Mouse (Mus musculus) midbrain, embryonic 11.5 days (tissue): ENCODE results near the gene Map3k13. TPM values are rescaled to one million over a fixed set of nuclear protein-coding genes. Genes with fewer than 3 reads are reported as not detected.

Experiments used
- ATAC-seq: fragments of 200-750 bp; cut with Nextera tagmentation; 2 replicates; pipeline ENCODE4 v1.8.0; 2017; ENCODE audit warnings: moderate TSS enrichment, moderate library complexity; ENCODE audit not compliant: low FRiP score
- DNase-seq: peaks from one replicate; pipeline ENCODE4 v3.0.0; 2015; ENCODE audit warnings: low spot score; ENCODE audit errors: missing footprints
- H3K27ac ChIP-seq: fragments of 300-500 bp; sonication (generic); 2 replicates; pipeline ENCODE4 v1.5.1; 2014; ENCODE audit warnings: low read depth, low read length
- H3K27me3 ChIP-seq: fragments of 300-500 bp; sonication (generic); 2 replicates; pipeline ENCODE4 v1.6.1; 2014; ENCODE audit warnings: mild to moderate bottlenecking, low read length, moderate library complexity, mixed read lengths; ENCODE audit not compliant: control insufficient read depth, insufficient read depth
- H3K36me3 ChIP-seq: fragments of 300-500 bp; sonication (generic); 2 replicates; pipeline ENCODE4 v1.6.1; 2014; ENCODE audit warnings: mild to moderate bottlenecking, low read length, moderate library complexity, mixed read lengths; ENCODE audit not compliant: control insufficient read depth, insufficient read depth
- H3K4me1 ChIP-seq: fragments of 300-500 bp; sonication (generic); 2 replicates; pipeline ENCODE4 v1.6.1; 2014; ENCODE audit warnings: low read length; ENCODE audit not compliant: control insufficient read depth, insufficient read depth
- H3K4me2 ChIP-seq: fragments of 300-500 bp; sonication (generic); 2 replicates; pipeline ENCODE4 v1.6.1; 2014; ENCODE audit warnings: mild to moderate bottlenecking, moderate library complexity
- H3K4me3 ChIP-seq: fragments of 300-500 bp; sonication (generic); 2 replicates; pipeline ENCODE4 v1.5.1; 2014; ENCODE audit warnings: low read depth, low read length
- H3K9ac ChIP-seq: fragments of 300-500 bp; sonication (generic); 2 replicates; pipeline ENCODE4 v1.6.1; 2014; ENCODE audit warnings: low read length
- H3K9me3 ChIP-seq: fragments of 300-500 bp; sonication (generic); 2 replicates; pipeline ENCODE4 v1.6.1; 2016; ENCODE audit warnings: low read length; ENCODE audit not compliant: control insufficient read depth
- WGBS: fragments of 180-500 bp; shearing (Covaris S2); extraction: QIAGEN DNeasy Blood & Tissue Kit; methylation state at CpG from one replicate; pipeline ENCODE4 v1.1.7; 2014; 5-methylcytosine and 5-hydroxymethylcytosine counted together
- polyA plus RNA-seq: library from polyadenylated mRNA; unstranded; fragments of >200 nt; fragmentation: Nextera tagmentation; extraction: Ambion mirVana; gene quantifications from 2 replicates; pipeline ENCODE4 v1.2.1, GENCODE M21; 2014

Map3k13 gene
- 5.1 and 7.0 TPM in 2 replicates for polyA plus RNA-seq

- Histone ChIP-seq H3K27me3 (no peaks in the 10 kb centered on the region), H3K9ac (peak within 1 kb of the TSS; percentile 80), H3K9me3 (no peaks in the 10 kb centered on the region; the same call in 1 of the 2 replicates), H3K4me1 (peaks cover 9% of the 10 kb centered on the region), H3K27ac (peak within 1 kb of the TSS; percentile 83), H3K36me3 (no peaks in the 10 kb centered on the region), H3K4me2 (peak within 1 kb of the TSS; percentile 88), H3K4me3 (peak within 1 kb of the TSS; percentile 69)
- DNase-seq (peak; percentile 100), ATAC-seq (peak; percentile 99)
- 2% methylated on average over 47 of the region's 47 CpGs for WGBS
Observed at GRCm38 (mm10) chr16:21793875-21794696, at the start of gene Map3k13. Gene Map3k13 (plus strand): TSS chr16:21794346.

GRCm38 (mm10) chr16:21758447-21758846 lies 35.7 kb upstream of the Map3k13 start:
- Histone ChIP-seq H3K9ac (no peak overlapping the region), H3K36me3 (no peaks in the 10 kb centered on the region), H3K9me3 (no peaks in the 10 kb centered on the region), H3K27me3 (no peaks in the 10 kb centered on the region), H3K4me1 (no peaks in the 10 kb centered on the region), H3K27ac (no peak overlapping the region), H3K4me2 (no peak overlapping the region), H3K4me3 (no peak overlapping the region)
- DNase-seq (no peak), ATAC-seq (no peak)
- WGBS: 85% methylated on average over 1 of the region's 1 CpGs

DNA sequence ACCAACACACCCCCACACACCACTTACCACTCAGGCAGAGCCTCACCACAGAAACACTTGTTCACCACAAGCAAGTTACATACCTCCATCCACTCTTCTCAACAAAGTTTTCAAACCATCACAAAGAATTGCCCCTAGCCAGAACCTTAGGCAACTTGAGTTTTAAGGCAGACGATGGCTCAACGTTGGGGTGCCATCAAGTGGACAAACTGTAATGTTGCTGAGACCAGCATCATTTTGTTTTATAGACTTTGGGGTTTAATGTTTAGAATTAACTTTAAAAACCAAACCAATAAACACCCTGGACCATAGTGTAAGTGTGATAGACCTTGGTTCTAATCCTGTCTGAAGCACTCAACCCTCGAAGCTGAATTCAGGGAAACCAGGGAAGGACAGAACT lies 25.9 kb upstream of the Map3k13 start:
- no peak for ATAC-seq

DNA sequence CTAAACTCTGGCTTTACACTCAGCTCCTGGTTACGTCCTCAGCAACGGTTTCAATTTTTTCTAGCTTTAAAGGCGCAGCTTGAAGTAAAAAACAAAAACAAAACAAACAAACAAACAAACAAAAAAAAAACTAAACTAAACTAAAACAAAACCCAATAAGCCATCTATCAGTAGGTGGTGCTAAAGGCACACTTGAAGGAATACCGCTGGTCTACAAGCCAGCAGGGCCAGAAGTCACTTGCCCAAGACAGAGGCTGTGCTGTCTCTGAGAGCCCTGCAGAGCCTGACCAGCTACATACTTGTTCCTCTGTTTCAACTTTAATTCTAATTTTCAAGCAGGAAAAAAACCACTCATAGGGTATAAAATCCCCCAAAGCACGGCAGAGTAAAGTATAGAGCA lies 24.5 kb upstream of the Map3k13 start:
- no peak overlapping the region for H3K9ac ChIP-seq
- H3K4me2 ChIP-seq: no peak overlapping the region
- 79% methylated on average over 5 of the region's 5 CpGs for WGBS
- no peaks in the 10 kb centered on the region for H3K27me3 ChIP-seq
- DNase-seq: no peak
- H3K9me3 ChIP-seq: no peaks in the 10 kb centered on the region
- no peak for ATAC-seq
- no peaks in the 10 kb centered on the region for H3K4me1 ChIP-seq
- no peak overlapping the region for H3K4me3 ChIP-seq
- H3K36me3 ChIP-seq: no peaks in the 10 kb centered on the region
- no peak overlapping the region for H3K27ac ChIP-seq

More for the DNA sequence above, 25.9 kb upstream of the Map3k13 start:
- 76% methylated on average over 3 of the region's 3 CpGs for WGBS
- Histone ChIP-seq H3K36me3 (no peaks in the 10 kb centered on the region), H3K27ac (no peak overlapping the region), H3K4me3 (no peak overlapping the region), H3K4me2 (no peak overlapping the region), H3K4me1 (no peaks in the 10 kb centered on the region), H3K27me3 (no peaks in the 10 kb centered on the region), H3K9ac (no peak overlapping the region), H3K9me3 (no peaks in the 10 kb centered on the region)
- DNase-seq: no peak

DNA sequence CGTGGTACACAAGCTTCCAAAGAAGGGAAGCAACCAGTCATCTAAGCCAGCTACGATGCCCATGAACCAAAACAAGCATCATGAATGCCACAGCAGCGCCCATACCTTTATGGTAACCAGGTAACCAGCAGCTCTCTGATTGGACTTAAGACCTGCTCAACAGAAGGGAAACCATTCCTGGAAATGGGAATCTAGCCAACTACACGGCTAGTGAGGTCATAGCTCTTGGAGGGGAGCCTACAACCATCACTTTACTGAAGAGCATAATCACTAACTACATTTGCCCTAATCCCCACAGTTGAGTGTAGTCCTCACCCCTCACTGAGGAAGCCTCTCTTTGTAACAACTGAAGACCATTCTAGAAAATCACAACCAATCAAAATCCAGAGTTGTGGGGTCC lies 19.4 kb upstream of the Map3k13 start:
- WGBS: 85% methylated on average over 4 of the region's 4 CpGs
- ATAC-seq: no peak

DNA sequence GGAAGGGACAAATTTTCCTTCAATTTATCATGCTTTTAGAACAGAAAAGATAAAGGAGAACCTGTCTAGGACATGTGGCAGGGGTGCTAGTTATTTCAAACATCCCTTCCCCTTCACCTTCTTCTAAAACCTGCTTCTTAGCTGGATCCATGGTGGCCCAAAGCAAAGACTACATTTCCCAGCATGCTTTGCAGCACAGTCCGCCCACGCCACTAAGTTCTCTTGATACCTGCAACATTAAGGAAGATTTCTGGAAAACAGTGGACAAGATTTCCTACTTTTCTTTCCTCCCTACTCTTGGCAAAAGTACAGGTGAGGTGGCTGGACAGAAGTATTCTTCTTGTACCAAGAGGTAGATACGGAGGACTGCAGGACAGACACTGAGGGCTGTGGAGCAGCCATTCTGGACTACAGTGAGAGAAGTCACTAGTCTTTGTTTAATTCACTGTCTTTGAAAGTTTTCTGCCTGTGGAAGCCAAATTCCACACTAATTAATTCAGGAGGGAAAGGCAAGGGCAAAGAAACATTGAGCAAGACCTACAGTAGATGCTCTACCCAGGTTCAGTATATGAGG lies 15.8 kb upstream of the Map3k13 start:
- 32% methylated on average over 3 of the region's 3 CpGs for WGBS
- Histone ChIP-seq H3K27ac (no peak overlapping the region), H3K36me3 (no peaks in the 10 kb centered on the region), H3K4me1 (no peaks in the 10 kb centered on the region), H3K27me3 (no peaks in the 10 kb centered on the region), H3K9ac (peak overlapping the region; percentile 41; the same call in 1 of the 2 replicates), H3K9me3 (no peaks in the 10 kb centered on the region), H3K4me2 (peak overlapping the region; percentile 16; the same call in 1 of the 2 replicates), H3K4me3 (peak overlapping the region; percentile 10; the same call in 1 of the 2 replicates)
- DNase-seq: peak; percentile 92
- no peak for ATAC-seq

More for the DNA sequence above, 19.4 kb upstream of the Map3k13 start:
- no peaks in the 10 kb centered on the region for H3K27me3 ChIP-seq
- H3K4me2 ChIP-seq: no peak overlapping the region
- H3K27ac ChIP-seq: no peak overlapping the region
- no peak overlapping the region for H3K4me3 ChIP-seq
- H3K4me1 ChIP-seq: no peaks in the 10 kb centered on the region
- DNase-seq: no peak
- no peaks in the 10 kb centered on the region for H3K9me3 ChIP-seq
- H3K36me3 ChIP-seq: no peaks in the 10 kb centered on the region
- no peak overlapping the region for H3K9ac ChIP-seq

DNA sequence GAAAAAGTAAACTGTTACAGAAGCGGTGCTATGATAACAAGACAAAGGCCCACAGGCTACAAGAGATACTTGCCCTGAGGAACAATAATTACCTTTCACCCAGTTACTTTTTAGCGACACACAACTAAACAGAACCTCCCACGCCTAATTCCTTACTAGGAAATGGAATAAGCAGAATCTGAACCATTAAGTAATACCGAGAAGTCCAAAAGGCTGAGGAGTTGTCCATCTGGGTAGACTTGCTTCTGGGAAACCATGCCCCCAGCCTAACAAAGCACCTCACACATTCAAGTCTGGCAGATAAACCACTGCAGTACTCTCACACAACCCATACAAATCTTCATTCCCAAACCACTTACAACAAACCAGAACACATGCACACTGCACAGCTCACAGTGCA lies 15.0 kb upstream of the Map3k13 start:
- no peak overlapping the region for H3K4me3 ChIP-seq
- H3K36me3 ChIP-seq: no peaks in the 10 kb centered on the region
- no peak overlapping the region for H3K4me2 ChIP-seq
- no peak overlapping the region for H3K27ac ChIP-seq
- no peaks in the 10 kb centered on the region for H3K9me3 ChIP-seq
- no peak overlapping the region for H3K9ac ChIP-seq
- DNase-seq (peak; percentile 68), ATAC-seq (no peak)
- no peaks in the 10 kb centered on the region for H3K4me1 ChIP-seq
- no peaks in the 10 kb centered on the region for H3K27me3 ChIP-seq
- WGBS: 91% methylated on average over 4 of the region's 4 CpGs

DNA sequence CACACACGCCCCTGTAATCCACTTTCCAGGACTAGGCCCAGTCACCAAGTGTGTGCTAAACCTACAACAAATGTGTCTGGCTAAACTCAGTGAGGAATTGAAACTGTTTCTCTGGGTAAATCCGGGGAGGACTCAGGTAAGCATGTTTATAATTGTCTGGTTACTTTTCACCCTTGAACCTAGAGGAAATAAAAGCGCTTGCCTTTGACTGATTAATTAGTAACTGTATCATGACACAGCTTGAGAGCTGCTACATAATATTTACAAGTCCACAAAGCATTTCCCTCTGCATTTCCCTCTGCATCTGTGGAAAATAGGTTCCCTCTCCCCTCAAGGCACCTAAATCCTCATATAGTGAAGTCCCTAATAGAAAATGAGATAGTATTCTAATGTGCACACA lies 12.9 kb upstream of the Map3k13 start:
- H3K4me3 ChIP-seq: no peak overlapping the region
- ATAC-seq: no peak
- no peaks in the 10 kb centered on the region for H3K27me3 ChIP-seq
- WGBS: 84% methylated on average over 3 of the region's 3 CpGs
- DNase-seq: no peak
- H3K4me1 ChIP-seq: no peaks in the 10 kb centered on the region
- H3K9me3 ChIP-seq: no peaks in the 10 kb centered on the region
- no peak overlapping the region for H3K27ac ChIP-seq
- no peaks in the 10 kb centered on the region for H3K36me3 ChIP-seq
- no peak overlapping the region for H3K9ac ChIP-seq
- H3K4me2 ChIP-seq: no peak overlapping the region

GRCm38 (mm10) chr16:21781895-21782294 lies 12.3 kb upstream of the Map3k13 start:
- Histone ChIP-seq H3K36me3 (no peaks in the 10 kb centered on the region), H3K4me3 (no peak overlapping the region), H3K27ac (no peak overlapping the region), H3K27me3 (no peaks in the 10 kb centered on the region), H3K9ac (no peak overlapping the region), H3K4me1 (no peaks in the 10 kb centered on the region), H3K9me3 (no peaks in the 10 kb centered on the region), H3K4me2 (no peak overlapping the region)
- 88% methylated on average over 3 of the region's 3 CpGs for WGBS
- DNase-seq: no peak
- no peak for ATAC-seq
